Mouse (Mus musculus) mouse embryonic stem cell (cell line): ENCODE data around the gene Syn3.

Source experiments
- in situ Hi-C, 2 experiments: fragments of 300-500 bp; cut with MboI; formaldehyde crosslinking; loops; 1 replicate in 1 of 2; 3 replicates in 1 of 2; pipeline ENCODE4 v1.14.3; 2019 to 2020; ENCODE audit warnings: low sequenced_read_pairs in 2 of 2, low pct_unique_long_range_greater_than_20kb in 1 of 2, mixed read lengths in 1 of 2; ENCODE audit not compliant: unreplicated experiment in 1 of 2

Syn3 gene

DNA sequence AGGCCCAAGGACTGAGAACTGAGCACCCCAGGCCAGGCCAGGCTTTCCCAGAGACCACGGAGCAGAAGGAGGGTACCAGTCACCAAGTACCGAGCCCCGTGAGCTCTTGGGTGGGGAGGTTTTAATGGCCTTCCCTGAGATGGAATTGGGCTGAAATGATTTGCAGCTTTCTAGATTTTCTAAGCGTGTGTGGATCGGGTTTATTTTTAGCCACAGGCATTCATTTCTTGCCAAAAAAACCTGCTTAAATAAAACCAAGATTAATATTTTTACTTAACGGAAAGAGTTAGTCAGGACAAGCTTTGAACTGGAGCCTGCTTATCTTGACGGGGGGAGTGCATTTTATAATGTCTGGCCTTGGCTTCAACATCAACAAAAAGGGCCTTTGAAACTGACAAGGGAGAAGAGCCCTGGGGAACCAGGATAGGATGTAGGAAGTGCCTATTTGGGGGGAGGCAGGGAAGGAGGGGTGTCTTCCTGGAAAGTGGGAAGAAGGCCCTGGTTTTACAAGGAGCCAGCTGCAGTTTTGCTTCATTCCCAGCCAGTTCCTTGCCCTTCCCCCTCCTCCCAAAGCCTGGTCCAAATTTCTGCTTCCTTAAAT, 166.9 kb downstream of the Syn3 start:
- in situ Hi-C loops: no loop called here

DNA sequence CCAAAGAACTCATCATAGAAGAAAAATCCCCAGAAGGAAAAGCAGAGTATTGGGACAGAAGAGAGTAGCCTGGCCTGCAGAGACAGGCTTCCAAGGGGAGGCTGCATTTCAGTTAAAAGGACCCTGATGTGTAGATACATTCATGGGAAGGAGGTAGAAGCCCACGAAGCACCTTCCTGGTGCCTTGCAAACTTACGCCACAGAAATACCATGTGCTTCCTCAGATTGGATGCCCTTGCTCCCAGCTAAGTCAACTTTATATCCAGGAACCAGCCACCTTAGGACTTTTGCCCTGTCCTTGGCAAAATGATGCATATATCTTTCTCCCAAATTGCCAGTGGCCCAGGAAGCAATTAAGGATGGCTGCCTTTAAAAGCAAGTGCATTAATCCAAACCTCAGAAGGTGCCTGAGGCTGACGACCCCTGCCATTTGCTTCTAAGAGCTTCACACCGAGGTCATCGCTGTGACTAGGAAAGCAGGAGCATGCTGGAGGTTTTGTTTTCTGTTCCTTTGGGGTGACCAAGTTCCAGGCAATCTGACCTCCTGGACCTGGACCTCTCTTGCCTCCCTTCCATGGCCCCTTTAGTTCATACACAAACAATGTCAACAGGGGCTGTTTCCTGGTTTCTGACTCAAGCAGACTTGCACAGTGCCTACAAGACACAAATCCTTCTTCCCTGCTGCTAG, 167.6 kb downstream of the Syn3 start:
- in situ Hi-C loops: no loop called here

DNA sequence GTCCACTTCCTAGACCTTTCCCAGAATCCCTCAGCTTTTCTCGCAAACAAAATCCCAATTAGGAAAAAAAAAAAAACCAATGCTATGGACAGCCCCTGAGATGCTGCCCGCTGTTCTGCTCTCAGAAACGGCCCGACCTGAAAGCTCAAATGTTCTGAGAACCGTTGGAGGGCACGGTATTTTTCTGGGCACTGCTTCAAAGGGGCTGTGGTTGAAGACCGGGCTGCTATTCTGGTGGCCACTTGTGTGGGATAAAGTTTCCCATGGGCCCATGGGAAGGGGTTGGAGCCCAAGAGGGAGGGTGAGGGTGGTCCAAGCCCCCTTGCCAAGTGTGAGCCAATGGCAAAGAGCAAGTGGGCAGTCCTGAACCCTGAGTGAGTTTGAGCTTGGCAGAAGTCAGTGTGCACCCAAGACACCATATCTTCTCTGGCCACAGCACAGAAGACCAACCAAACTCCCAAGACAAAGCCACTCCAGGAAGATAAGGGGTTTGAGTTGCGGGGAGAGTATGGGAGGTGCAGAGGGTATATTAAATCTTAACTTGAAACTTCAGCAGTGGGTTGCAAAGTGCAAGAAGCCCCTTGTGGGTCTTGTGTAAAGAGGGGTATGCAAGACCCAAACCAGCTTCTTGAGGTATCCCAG, 169.3 kb downstream of the Syn3 start:
- in situ Hi-C loops: no loop called here

DNA sequence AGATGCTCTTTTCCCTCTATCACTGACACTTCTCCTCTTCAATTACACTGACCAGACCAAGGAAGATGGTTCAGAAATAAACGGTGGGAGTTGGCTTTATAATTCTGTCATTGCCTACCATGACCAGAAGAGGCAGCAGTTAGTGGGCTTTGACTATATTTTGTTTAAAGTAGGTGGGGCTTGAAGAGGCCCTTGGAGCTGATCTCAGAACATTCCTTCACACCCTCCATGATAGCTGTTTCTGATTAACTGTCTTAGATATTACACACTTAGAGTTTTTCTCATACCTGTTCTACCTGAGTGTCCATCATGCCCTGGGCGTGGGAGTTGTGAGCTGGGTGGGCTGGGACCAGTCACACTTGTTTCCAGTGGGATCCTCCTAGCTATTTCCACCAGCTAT, 170.0 kb downstream of the Syn3 start:
- in situ Hi-C loops: no loop called here

DNA sequence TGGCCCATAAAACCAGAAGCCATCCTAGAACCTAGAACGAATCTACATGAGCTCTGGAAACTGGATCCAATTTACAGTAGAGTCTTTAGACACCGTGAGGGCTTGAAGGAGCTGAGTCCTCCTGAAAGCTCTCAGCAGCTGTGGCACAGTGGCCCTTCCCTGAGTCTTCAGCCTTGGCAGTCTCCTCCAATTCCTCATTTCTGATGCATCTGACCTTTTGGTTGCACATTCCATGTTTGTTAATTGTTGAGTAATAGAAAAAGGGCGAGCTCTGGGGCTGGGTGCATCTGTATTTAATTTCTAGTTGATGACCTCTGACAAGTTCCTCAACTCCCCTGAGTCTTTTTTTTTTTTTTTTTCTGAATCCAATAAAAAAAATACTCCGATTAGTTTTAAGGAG, 170.6 kb downstream of the Syn3 start:
- in situ Hi-C loops: no loop called here

DNA sequence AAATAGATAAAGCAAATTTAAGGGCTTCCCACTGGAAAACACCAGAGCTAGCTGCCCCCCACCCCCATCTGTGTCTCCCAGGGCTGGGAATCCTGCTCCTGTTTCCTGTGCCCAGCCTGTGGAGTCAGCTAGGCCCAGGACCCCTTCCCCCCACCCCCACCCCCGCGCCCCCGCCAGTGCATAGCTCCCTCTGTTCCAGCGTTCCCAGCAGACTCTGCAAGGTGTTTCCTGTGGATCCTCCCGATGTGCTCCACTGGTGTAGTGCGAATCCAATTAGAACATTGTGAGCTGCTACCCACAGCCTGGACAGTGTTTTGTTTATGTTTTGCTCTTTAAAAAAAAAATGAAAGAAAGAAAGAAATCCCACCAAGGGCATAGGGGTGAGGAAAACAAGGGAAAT, 173.4 kb downstream of the Syn3 start:
- in situ Hi-C loops: no loop called here

DNA sequence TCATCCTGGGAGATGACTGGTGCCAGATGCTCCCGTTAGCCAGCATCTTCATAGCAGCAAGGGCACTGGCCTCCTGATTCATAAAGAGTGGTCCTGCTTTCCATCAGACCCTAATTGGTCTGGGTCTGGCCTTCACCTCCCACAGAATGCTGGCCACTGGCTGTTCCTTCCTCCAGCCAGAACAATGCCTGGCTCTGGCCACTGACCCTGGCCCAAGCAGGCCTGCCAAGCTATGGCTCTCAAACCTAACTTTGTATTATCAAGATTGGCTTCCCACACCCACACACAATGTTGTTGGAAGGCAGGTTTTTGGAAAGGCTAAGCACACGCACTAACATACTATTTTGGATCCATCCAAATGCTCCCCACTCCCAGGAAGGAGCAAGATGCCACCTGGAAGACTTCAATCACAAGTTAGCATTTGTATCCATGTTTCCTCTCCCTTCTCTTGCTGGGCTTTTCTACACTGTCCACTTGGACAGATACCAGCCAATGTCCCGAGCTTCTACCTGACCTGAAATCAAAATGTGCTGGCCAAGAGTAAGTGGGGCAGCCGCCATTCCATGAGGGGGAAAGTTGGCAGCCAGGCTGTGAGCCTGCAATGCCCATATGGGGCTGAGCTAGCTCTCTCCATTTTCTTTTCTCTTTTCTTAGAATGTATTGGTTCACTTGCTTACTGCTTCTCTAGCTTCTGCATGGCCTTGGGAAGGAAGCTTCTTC, 175.3 kb downstream of the Syn3 start:
- in situ Hi-C loops: no loop called here

DNA sequence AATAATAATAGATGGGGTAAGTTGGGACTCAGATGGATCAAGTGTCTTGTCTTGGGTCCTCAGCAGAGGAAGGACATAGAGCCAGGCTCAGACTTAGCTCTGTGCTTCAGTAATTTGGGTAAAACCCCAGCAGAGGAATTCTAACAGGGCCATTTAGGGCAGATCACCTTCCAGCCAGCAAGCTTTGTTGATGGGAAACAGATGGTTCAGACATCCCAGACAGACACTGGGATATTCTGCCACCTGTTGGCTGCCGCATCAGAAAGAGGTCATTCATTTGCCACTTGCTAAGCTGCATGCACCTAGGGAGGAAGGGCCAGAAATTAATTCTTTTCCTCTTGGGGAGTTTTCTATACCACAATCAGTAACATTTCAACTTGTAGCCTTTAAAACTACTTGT, 176.7 kb downstream of the Syn3 start:
- in situ Hi-C loops: no loop called here

DNA sequence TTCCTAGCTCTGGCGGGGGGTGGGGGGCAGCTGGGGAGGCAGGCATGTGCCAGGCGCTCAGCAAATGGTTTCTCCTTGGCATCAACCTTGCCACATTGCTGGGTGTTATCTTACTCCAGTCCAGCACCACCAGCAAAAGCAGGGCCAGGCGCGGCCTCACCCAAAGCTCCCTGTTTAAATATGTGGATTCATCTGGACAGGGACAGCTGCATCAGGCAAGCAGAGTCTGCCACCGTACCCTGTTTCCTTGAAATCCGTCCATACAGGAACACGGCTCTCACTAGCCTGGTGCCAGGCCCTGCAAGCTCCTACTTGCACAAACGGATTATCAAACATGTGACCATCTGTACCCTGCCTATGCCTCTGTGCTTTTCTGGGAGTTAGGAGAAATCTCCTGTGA, 177.5 kb downstream of the Syn3 start:
- in situ Hi-C loops: no loop called here

DNA sequence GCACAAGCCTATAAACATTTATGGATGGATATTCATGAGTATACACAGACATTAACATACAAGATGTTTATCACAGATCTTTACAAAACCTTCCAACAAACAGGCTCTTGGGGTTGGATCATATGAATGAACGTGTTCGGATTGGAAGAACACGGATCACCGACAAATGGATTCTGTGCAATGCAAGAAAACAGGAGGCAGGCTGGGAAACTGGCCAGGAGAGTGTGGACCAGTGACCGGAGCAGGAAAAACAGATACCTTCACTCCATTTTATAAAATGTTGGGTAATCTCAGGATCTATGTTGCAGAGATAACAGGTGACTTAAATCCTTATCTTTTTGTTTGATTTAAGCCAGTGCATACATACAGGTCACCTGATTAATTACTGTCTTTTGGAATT, 178.5 kb downstream of the Syn3 start:
- in situ Hi-C loops: no loop called here

DNA sequence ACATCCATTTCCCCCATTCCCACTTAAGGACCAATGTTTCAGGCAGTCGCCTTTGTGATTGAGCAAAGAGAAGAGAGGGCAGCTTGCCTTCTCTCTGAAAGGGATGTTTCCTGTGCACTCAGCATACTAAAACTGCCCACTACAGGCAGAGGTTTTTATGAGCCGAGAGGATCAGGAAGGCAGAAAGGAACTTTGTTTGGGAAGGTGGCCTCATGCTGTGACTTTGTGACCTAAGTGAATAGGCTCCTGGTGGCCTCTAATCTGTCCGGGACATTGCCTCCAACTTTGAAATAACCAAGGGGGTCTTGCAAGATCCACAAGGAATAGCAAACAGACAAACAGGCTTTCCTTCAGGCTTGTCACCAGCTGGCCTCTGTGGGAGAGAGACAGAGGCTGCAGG, 179.2 kb downstream of the Syn3 start:
- in situ Hi-C loops: no loop called here

DNA sequence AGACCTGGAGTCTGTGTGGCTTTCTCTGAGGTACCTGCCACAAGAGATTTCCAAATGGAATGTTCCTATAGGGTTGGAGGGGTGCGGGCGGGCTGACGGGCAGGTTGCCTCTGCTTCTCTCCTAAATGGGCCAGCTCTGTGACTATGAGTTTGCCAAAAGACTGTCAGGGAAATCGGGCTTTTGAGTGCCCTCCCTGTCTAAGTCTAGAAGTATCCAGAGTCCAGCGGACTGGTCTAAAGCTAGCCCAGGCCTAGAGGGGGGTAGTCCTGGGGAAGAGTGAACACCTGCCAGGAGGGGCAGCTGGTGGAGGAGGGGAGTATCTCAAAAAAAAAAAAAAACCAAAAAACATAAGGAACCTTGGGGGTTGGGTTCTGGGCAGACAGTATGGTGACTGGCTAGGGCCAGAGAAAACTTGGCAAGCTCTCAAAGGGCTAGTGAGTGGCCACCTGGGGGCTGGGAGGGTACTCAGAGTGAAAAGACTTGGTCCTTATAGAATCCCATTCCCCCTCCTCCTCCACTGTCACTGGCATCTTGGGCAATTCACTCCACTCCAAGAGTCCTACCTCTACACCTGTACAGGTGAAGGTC, 180.1 kb downstream of the Syn3 start:
- in situ Hi-C loops: no loop called here

DNA sequence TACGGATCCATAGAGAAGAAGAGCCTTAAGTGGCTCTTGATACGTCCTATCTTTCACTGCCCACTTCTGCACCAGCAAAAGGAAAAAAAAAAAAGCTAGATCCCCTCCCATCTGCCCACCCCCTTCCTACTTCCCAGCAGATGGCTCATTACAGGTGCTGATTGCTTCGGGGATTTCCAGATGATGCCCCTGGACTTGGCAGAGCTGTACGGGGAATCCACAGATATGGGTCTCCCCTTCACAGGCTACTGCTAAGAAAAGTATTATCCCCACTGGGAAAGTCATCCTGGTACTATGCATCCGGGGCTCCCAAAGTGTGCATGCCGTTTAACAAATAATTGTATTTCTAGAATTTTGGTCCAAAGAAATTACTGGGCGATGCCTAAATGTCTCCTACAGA, 181.1 kb downstream of the Syn3 start:
- in situ Hi-C loops: no loop called here

DNA sequence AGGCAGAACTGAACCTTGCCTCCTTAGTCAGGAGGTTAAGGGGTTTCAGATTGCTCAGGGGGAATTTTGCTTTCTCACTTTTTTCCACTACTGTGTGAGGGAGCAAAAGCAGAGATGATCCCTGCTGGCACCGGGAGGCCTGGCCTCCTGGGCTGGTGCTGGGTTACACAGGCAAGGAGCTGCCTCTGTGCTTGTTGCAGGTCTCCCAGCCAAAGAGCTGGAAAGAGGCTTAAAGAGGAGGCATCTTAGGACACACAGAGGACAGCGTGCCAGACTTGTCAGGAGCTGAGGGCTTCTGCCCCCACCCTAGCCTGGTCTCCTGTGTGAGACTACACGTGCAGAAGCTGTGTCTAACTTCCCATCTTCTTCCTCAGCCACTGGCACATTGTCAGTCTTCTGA, 183.2 kb downstream of the Syn3 start:
- in situ Hi-C loops: no loop called here

DNA sequence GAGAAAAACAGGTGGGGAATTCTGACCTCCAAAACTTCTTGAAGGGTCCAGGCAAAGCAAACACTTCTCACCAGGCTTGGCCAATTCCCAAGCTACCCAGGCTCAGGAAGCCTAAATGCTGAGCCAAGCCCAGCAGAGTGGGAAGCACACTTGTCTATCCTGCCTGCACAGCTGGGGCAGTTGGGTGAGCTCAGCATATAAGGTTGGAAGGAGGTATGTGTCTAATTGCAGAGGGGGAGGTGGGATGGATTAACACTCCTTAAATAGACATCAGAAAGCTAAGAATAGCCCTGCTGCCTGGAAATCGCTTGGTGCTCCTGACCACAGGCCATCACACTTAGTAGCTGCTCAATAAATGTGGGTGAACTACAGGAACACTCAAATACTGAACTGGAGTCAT, 185.2 kb downstream of the Syn3 start:
- in situ Hi-C loops: no loop called here

DNA sequence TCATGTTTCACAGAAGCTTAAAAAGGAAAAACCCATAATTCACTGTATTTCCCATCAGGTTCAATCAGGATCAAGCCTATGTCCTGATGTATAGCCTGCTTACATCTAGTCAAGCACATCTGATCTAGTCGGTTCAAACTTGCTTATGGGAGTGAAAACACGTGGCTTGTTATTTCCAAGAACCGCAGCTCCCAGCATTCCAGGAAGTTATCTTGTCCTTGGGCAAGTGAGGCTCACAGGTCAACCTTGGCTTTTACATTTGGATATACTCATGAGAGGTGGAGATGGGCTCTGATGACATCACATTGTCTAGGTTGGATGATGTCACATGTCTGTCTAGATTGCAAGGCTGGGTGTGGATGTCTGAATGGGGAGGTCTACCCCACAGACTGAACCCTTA, 185.7 kb downstream of the Syn3 start:
- in situ Hi-C loops: no loop called here

DNA sequence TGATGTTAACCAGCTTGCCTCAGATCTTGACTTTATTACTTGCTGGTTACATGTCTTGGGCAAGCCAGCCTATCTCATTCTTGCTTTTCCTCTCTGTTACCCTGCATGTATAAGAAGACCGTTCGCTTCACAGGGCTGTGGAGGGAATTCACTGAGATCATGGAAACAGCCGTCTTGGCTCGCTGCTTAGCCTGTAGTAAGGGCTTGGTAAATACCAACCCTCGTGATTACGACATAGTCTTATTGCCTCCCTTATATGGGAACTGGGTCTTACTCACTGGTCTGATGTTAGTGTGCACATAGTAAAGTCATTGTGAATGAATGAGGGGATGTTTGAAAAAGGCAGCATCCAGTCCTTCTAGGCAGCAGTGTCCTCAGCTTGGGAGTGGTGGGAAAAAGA, 188.2 kb downstream of the Syn3 start:
- in situ Hi-C loops: no loop called here

DNA sequence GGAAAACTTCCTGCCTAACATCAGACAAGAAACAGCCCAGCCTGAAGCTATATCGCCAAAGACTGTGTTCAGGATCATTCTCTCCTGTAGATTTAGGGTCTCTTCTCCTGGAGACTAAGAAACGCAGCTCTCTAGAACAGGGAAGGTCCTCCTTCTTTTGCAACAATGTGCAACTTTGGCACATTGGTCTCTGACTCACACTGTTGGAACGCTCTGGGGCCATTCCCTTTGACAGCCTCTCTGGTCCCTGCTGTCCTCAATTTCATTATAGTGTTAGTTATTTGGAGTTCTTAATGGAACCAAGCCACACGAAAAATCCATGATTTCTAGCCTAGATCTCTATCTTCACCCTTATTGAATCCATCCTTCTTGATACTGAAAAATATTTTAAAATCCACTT, 191.5 kb downstream of the Syn3 start:
- in situ Hi-C loops: no loop called here

DNA sequence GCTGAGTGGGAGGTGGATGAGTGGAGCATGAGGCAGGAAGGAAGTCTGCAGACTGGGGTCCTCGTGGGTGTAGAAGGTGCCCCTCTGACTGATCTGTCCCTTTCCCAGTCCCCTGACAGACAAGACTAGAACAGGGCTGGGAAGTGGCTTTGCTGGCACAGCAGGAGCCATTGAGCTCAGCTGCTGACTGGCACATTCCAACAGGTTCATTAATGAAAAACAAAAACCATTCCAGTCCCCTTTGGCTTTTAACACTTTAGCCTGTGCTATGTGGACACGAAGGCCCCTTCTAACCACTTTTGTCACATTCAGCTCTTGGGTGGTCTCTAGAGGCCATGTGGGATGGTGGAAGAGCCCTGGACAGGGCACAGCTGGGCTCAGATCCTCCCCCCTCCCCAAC, 194.1 kb downstream of the Syn3 start:
- in situ Hi-C loops: no loop called here
